Mouse (Mus musculus) E14TG2a.4 (cell line): ENCODE measurements around the gene Dhrs7b.

Source experiments
- CTCF ChIP-seq: conservative IDR thresholded peaks from 2 replicates; pipeline ENCODE4 v1.5.1; 2014; ENCODE audit warnings: low read length
- NANOG ChIP-seq: IDR thresholded peaks from 2 replicates; pipeline ENCODE4 v1.6.1; 2014; ENCODE audit warnings: borderline replicate concordance, low read length, mixed read lengths
- POU5F1 ChIP-seq: IDR thresholded peaks from 2 replicates; pipeline ENCODE4 v1.6.1; 2014; ENCODE audit warnings: low read length, borderline replicate concordance

- no peak for TF ChIP-seq CTCF
- no peak for TF ChIP-seq POU5F1
- no peak for TF ChIP-seq NANOG
Measured at GRCm38 (mm10) chr11:60787595-60787994, 42.8 kb upstream of the Dhrs7b start.
